Mouse (Mus musculus) heart, embryonic 11.5 days (tissue): ENCODE measurements around the gene Zmiz2. TPM values are rescaled to one million over a fixed set of nuclear protein-coding genes. Genes with fewer than 3 reads are reported as not detected.
"Not testable (repeated sequence)": the region's sequence is repeated elsewhere in the genome, so short reads cannot be mapped to it uniquely, and the experiment has no call there.

Experiments used
- ATAC-seq: fragments of 200-750 bp; cut with Nextera tagmentation; replicated peaks from 2 replicates; pipeline ENCODE4 v1.8.0; 2017; ENCODE audit warnings: moderate library complexity; ENCODE audit not compliant: insufficient number of reproducible peaks, low FRiP score, low TSS enrichment
- H3K27ac ChIP-seq: fragments of 300-500 bp; sonication (generic); 2 replicates; pipeline ENCODE4 v1.5.1; 2014; ENCODE audit warnings: mild to moderate bottlenecking, low read depth, low read length
- H3K27me3 ChIP-seq: fragments of 300-500 bp; sonication (generic); 2 replicates; pipeline ENCODE4 v1.6.1; 2014; ENCODE audit warnings: mild to moderate bottlenecking, low read length, mixed read lengths; ENCODE audit not compliant: control insufficient read depth, insufficient read depth
- H3K36me3 ChIP-seq: fragments of 300-500 bp; sonication (generic); 2 replicates; pipeline ENCODE4 v1.6.1; 2014; ENCODE audit warnings: mild to moderate bottlenecking, low read length, moderate library complexity, mixed read lengths; ENCODE audit not compliant: control insufficient read depth, insufficient read depth
- H3K4me1 ChIP-seq: fragments of 300-500 bp; sonication (generic); 2 replicates; pipeline ENCODE4 v1.6.1; 2014; ENCODE audit warnings: low read length; ENCODE audit not compliant: control insufficient read depth, insufficient read depth
- H3K4me2 ChIP-seq: fragments of 300-500 bp; sonication (generic); 2 replicates; pipeline ENCODE4 v1.6.1; 2014; ENCODE audit warnings: mild to moderate bottlenecking, moderate library complexity
- H3K4me3 ChIP-seq: fragments of 300-500 bp; sonication (generic); 2 replicates; pipeline ENCODE4 v1.5.1; 2014; ENCODE audit warnings: low read depth, low read length
- H3K9ac ChIP-seq: fragments of 300-500 bp; sonication (generic); 2 replicates; pipeline ENCODE4 v1.6.1; 2014; ENCODE audit warnings: mild to moderate bottlenecking, low read depth, low read length, moderate library complexity
- H3K9me3 ChIP-seq: fragments of 300-500 bp; sonication (generic); replicated peaks from 2 replicates; pipeline ENCODE4 v1.6.1; 2016; ENCODE audit warnings: low read length; ENCODE audit not compliant: control insufficient read depth
- WGBS: fragments of 180-500 bp; shearing (Covaris S2); extraction: QIAGEN DNeasy Blood & Tissue Kit; methylation state at CpG from one replicate; pipeline ENCODE4 v1.1.7; 2014; ENCODE audit not compliant: insufficient replicate concordance; 5-methylcytosine and 5-hydroxymethylcytosine counted together
- polyA plus RNA-seq: library from polyadenylated mRNA; unstranded; fragments of >200 nt; fragmentation: Nextera tagmentation; extraction: Ambion mirVana; gene quantifications from 2 replicates; pipeline ENCODE4 v1.2.1, GENCODE M21; 2014

The Zmiz2 gene
- polyA plus RNA-seq, 1 experiment from 2014 or later, result 7.9 TPM

DNA sequence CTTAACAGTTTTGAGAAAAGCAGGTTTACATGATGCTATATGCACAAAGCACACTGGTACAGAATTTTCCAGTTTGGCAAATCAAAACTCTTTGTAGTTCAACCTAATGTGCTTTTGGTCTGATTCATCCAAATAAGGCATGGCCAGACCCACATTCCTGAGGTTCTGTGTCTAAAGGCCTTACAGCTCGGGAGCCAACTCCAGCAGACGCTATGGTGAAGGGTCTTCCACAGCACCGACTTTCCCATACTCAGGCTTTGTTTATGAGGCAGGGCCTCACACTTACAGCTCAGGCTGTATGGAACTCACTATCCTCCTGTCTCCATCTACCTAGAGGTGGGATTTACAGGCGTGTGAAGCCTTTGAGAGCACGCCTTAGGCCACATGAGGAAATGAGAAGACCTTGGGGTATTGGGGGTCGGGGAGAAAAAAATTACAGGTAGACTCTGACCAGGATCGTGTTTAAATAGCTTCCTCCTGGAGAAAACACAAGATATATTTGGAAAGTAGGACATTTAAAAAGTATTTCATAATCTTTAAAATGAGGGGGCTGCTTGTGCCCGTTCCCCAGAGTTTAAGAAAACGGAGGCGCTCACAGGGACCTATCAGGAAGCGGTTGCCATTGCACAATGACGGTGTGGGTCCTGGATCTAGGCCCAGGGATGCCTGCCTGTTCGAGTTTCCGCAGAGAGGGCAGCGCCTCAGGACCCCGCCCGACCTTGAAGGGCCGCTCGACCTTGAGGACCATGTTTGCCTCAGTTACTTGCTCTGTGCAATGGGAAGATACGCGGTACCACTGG is 26.1 kb downstream of the Zmiz2 start, which contains the start of gene Ppia:
Ppia (plus strand) TSS at position 693 of the 800 bp plus-strand sequence.
- 11% methylated on average over 21 of the region's 21 CpGs for WGBS
- Histone ChIP-seq H3K4me3 (peak within 1 kb of the TSS; percentile 92), H3K4me1 (peaks cover 20% of the 10 kb centered on the region), H3K9me3 (no peaks in the 10 kb centered on the region), H3K4me2 (peak within 1 kb of the TSS; percentile 98), H3K27me3 (no peaks in the 10 kb centered on the region), H3K27ac (peak within 1 kb of the TSS; percentile 98), H3K36me3 (peaks cover 14% of the 10 kb centered on the region), H3K9ac (peak within 1 kb of the TSS; percentile 99)
- peak; percentile 53 for ATAC-seq

DNA sequence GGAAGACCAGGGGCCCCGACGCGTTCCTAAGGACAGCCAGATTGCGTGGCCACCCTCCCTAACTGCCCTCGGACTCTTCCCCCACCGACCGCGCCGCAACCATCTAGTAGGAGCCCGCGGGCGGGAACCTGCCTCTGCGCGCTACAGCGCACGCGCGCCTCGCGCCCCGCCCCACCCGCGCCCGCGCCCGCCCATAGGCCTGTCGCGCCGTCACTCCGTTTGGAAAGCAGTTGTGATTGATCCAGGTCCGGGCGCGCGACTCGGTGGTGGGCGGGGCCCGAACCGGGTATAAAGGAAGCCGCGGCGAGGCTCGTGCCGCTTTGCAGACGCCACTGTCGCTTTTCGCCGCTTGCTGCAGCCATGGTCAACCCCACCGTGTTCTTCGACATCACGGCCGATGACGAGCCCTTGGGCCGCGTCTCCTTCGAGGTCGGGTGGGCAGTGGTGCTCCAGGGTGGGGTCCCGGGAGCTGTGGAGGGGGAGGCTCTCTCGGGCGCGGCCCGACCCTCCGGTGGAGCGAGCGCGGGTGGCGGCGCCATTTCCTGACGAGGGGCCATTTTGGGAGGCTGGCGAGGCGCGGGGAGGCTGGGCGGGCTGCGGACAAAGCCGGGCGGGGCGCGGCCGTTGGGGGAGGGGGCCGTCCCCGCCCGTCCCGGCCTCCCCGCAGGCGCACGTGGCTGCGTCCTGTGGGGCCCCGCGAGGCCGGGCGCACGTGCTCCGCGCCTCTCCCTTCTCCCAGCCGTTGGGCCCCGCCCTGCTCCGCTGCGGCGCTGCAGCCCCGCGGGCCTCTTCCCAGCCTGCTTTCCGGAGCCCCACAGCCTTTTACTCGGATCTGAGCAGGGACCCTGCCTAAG is 26.9 kb downstream of the Zmiz2 start:
- Histone ChIP-seq H3K27ac (peak overlapping the region; percentile 98), H3K4me1 (peaks cover 20% of the 10 kb centered on the region), H3K9ac (peak overlapping the region; percentile 99), H3K4me3 (peak overlapping the region; percentile 92), H3K27me3 (no peaks in the 10 kb centered on the region), H3K9me3 (no peaks in the 10 kb centered on the region), H3K4me2 (peak overlapping the region; percentile 98), H3K36me3 (peaks cover 19% of the 10 kb centered on the region)
- under 1% methylated on average over 86 of the region's 102 CpGs for WGBS
- peak; percentile 93 for ATAC-seq

- H3K9ac ChIP-seq, result peak overlapping the region; percentile 99
- H3K4me3 ChIP-seq, result peak overlapping the region; percentile 92
- peak; percentile 69 for ATAC-seq
- peak overlapping the region; percentile 98 for H3K4me2 ChIP-seq
- H3K27me3 ChIP-seq, result no peaks in the 10 kb centered on the region
- H3K36me3 ChIP-seq, result peaks cover 19% of the 10 kb centered on the region
- H3K4me1 ChIP-seq, result peaks cover 20% of the 10 kb centered on the region
- WGBS, result 1% methylated on average over 30 of the region's 30 CpGs
- H3K27ac ChIP-seq, result peak overlapping the region; percentile 98
- H3K9me3 ChIP-seq, result no peaks in the 10 kb centered on the region
Measured at GRCm38 (mm10) chr11:6416405-6417034, 27.6 kb downstream of the Zmiz2 start.

- peak overlapping the region; percentile 92 for H3K4me3 ChIP-seq
- no peaks in the 10 kb centered on the region for H3K27me3 ChIP-seq
- 48% methylated on average over 2 of the region's 2 CpGs for WGBS
- H3K27ac ChIP-seq, result peak overlapping the region; percentile 22; the same call in 1 of the 2 replicates
- H3K9me3 ChIP-seq, result no peaks in the 10 kb centered on the region
- H3K9ac ChIP-seq, result peak overlapping the region; percentile 99
- peak overlapping the region; percentile 98 for H3K4me2 ChIP-seq
- H3K36me3 ChIP-seq, result peaks cover 19% of the 10 kb centered on the region
- ATAC-seq, result no peak
- peaks cover 20% of the 10 kb centered on the region for H3K4me1 ChIP-seq
Measured at GRCm38 (mm10) chr11:6417069-6417468, 28.2 kb downstream of the Zmiz2 start.

DNA sequence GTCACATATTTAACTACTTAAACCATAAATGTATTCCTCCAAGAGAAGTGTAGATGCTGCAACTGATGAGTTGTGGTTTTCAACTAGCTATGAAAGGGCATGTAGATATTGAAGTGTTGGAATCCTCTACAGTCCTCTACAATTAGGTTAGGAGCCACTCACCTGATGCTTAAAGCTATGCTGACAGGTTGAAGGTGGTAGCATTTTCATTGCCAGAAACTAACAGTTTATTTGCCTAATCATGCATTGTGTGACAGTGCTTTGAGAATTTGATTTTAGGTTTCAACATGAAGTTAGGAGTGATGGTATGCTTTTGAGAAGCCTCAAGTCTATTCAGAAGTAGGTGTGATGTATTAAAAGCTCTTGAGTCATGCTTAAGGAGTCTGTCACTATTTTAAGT is 28.6 kb downstream of the Zmiz2 start:
- H3K9me3 ChIP-seq, result no peaks in the 10 kb centered on the region
- H3K36me3 ChIP-seq, result peaks cover 19% of the 10 kb centered on the region
- peak overlapping the region; percentile 99 for H3K9ac ChIP-seq
- H3K4me1 ChIP-seq, result peaks cover 20% of the 10 kb centered on the region
- H3K27ac ChIP-seq, result peak overlapping the region; percentile 22; the same call in 1 of the 2 replicates
- H3K4me2 ChIP-seq, result peak overlapping the region; percentile 98
- no peaks in the 10 kb centered on the region for H3K27me3 ChIP-seq
- H3K4me3 ChIP-seq, result peak overlapping the region; percentile 92
- ATAC-seq, result no peak

DNA sequence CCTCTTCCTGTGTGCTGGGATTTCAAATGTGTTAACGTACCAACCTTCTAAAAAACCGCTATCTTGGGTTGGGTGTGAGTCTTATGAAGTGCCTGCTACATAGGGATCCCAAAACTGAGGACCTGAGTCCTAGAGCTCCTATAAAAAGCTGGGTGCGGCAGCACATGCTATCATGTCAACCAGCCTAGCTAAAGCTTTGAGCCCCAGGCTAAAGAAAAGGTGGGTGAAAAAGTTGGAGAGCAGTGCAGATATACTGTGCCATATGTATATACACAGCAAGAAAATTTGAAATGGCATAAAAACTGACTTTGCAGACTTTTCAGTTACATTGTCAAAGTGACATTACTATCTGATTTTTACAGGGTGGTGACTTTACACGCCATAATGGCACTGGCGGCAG is 29.9 kb downstream of the Zmiz2 start:
- 77% methylated on average over 5 of the region's 5 CpGs for WGBS
- Histone ChIP-seq H3K4me2 (no peak overlapping the region), H3K27ac (no peak overlapping the region), H3K36me3 (peaks cover 24% of the 10 kb centered on the region), H3K9me3 (no peaks in the 10 kb centered on the region), H3K4me1 (peaks cover 20% of the 10 kb centered on the region), H3K9ac (no peak overlapping the region), H3K4me3 (peak overlapping the region; percentile 14; the same call in 1 of the 2 replicates), H3K27me3 (no peaks in the 10 kb centered on the region)
- no peak for ATAC-seq

- H3K27ac ChIP-seq, H3K9me3 ChIP-seq, H3K27me3 ChIP-seq, H3K4me3 ChIP-seq, H3K4me2 ChIP-seq, H3K9ac ChIP-seq, ATAC-seq: not testable (repeated sequence)
- peaks cover 27% of the 10 kb centered on the region for H3K36me3 ChIP-seq
- 56% methylated on average over 4 of the region's 4 CpGs for WGBS
- H3K4me1 ChIP-seq, result peaks cover 20% of the 10 kb centered on the region
Measured at GRCm38 (mm10) chr11:6419156-6419555, 30.3 kb downstream of the Zmiz2 start.

GRCm38 (mm10) chr11:6420283-6420703 is 31.4 kb downstream of the Zmiz2 start:
- Histone ChIP-seq H3K4me2 (no peak overlapping the region), H3K9me3 (no peaks in the 10 kb centered on the region), H3K36me3 (peaks cover 32% of the 10 kb centered on the region), H3K4me1 (peaks cover 14% of the 10 kb centered on the region), H3K4me3 (no peak overlapping the region), H3K27me3 (no peaks in the 10 kb centered on the region), H3K27ac (no peak overlapping the region), H3K9ac (no peak overlapping the region)
- WGBS, result 29% methylated on average over 1 of the region's 1 CpGs
- ATAC-seq, result no peak
